Mouse (Mus musculus) spleen, postnatal 36 days (tissue): ENCODE measurements around the gene Atp2c1.

Source experiments
- DNase-seq, 2 experiments: peaks; one replicate each; pipeline ENCODE4 v3.0.0; 2022; ENCODE audit warnings: low spot score in 2 of 2, mixed read lengths in 1 of 2

The Atp2c1 gene

GRCm38 (mm10) chr9:105488363-105488762 lies 38.8 kb downstream of the Atp2c1 start:
- DNase-seq: no peak

- DNase-seq: peak in 1 of 2 experiments; percentile 6
Observed at GRCm38 (mm10) chr9:105484338-105485084, 42.6 kb downstream of the Atp2c1 start.

GRCm38 (mm10) chr9:105483880-105484279 lies 43.2 kb downstream of the Atp2c1 start:
- DNase-seq: no peak

GRCm38 (mm10) chr9:105482715-105483510 lies 44.2 kb downstream of the Atp2c1 start:
- no peak for DNase-seq

GRCm38 (mm10) chr9:105482070-105482469 lies 45.0 kb downstream of the Atp2c1 start:
- DNase-seq: no peak

GRCm38 (mm10) chr9:105476134-105476533 lies 51.0 kb downstream of the Atp2c1 start:
- no peak for DNase-seq

- DNase-seq: no peak
Observed at GRCm38 (mm10) chr9:105474910-105475309, 52.2 kb downstream of the Atp2c1 start.

- no peak for DNase-seq
Observed at GRCm38 (mm10) chr9:105467787-105468186, 59.3 kb downstream of the Atp2c1 start.

GRCm38 (mm10) chr9:105461496-105461895 lies 65.6 kb downstream of the Atp2c1 start:
- no peak for DNase-seq

GRCm38 (mm10) chr9:105459032-105459431 lies 68.1 kb downstream of the Atp2c1 start:
- DNase-seq: no peak

GRCm38 (mm10) chr9:105408549-105408948 lies 118.6 kb downstream of the Atp2c1 start:
- DNase-seq: no peak

- DNase-seq: peak; percentile 90 to 91
Observed at GRCm38 (mm10) chr9:105395218-105395627, 131.9 kb downstream of the Atp2c1 start, which contains the start of the genes Aste1 and Nek11. TSS of gene Aste1 (plus strand) at chr9:105395392. TSS of gene Nek11 (minus strand) at chr9:105395524.

GRCm38 (mm10) chr9:105394720-105395119 lies 132.4 kb downstream of the Atp2c1 start:
- no peak for DNase-seq

GRCm38 (mm10) chr9:105390616-105391015 lies 136.5 kb downstream of the Atp2c1 start:
- no peak for DNase-seq

- DNase-seq: peak; percentile 22 to 48
Observed at GRCm38 (mm10) chr9:105389289-105389688, 137.8 kb downstream of the Atp2c1 start.

- DNase-seq: no peak
Observed at GRCm38 (mm10) chr9:105387403-105387802, 139.7 kb downstream of the Atp2c1 start.

- no peak for DNase-seq
Observed at GRCm38 (mm10) chr9:105379533-105380145, 147.5 kb downstream of the Atp2c1 start.

- no peak for DNase-seq
Observed at GRCm38 (mm10) chr9:105377622-105378021, 149.5 kb downstream of the Atp2c1 start.

GRCm38 (mm10) chr9:105376954-105377530 lies 150.1 kb downstream of the Atp2c1 start:
- no peak for DNase-seq

GRCm38 (mm10) chr9:105376411-105376810 lies 150.7 kb downstream of the Atp2c1 start:
- DNase-seq: no peak

GRCm38 (mm10) chr9:105374361-105374760 lies 152.8 kb downstream of the Atp2c1 start:
- DNase-seq: no peak

- peak in 1 of 2 experiments; percentile 4 for DNase-seq
Observed at GRCm38 (mm10) chr9:105368605-105369004, 158.5 kb downstream of the Atp2c1 start.
